Mouse (Mus musculus) ES-E14 (cell line): ENCODE data around the gene Adamts5. TPM values are rescaled to one million over a fixed set of nuclear protein-coding genes. Genes with fewer than 3 reads are reported as not detected.

ENCODE experiments used
- DNase-seq: peaks from one replicate; pipeline ENCODE4 v3.0.0-alpha.2; 2013; ENCODE audit warnings: low read depth, low spot score
- H3K27ac ChIP-seq: 2 replicates; pipeline ENCODE4 v1.5.1; 2012; ENCODE audit warnings: low read depth, mild to moderate bottlenecking, low read length, moderate library complexity, mixed read lengths; ENCODE audit not compliant: poor library complexity, insufficient read depth, severe bottlenecking
- H3K36me3 ChIP-seq: 2 replicates; pipeline ENCODE4 v1.6.1; 2012; ENCODE audit warnings: mild to moderate bottlenecking, low read length, moderate library complexity, mixed read lengths; ENCODE audit not compliant: control insufficient read depth, poor library complexity, insufficient read depth, severe bottlenecking
- H3K4me1 ChIP-seq, 2 experiments: fragments of 150-350 bp in 1 of 2; sonication (generic) in 1 of 2; 2 replicates each; pipeline ENCODE4 v1.6.1; 2012; ENCODE audit warnings: low read length in 2 of 2, mild to moderate bottlenecking in 1 of 2, mixed read lengths in 1 of 2; ENCODE audit not compliant: control insufficient read depth in 2 of 2, insufficient read depth in 2 of 2, poor library complexity in 1 of 2
- H3K4me3 ChIP-seq, 2 experiments: fragments of 150-350 bp in 1 of 2; sonication (generic) in 1 of 2; 2 replicates each; pipeline ENCODE4 v1.5.1; 2012; ENCODE audit warnings: low read length in 2 of 2, low read depth in 1 of 2, mild to moderate bottlenecking in 1 of 2, mixed read lengths in 1 of 2; ENCODE audit not compliant: insufficient read depth in 1 of 2, poor library complexity in 1 of 2, severe bottlenecking in 1 of 2
- H3K9ac ChIP-seq: 2 replicates; pipeline ENCODE4 v1.6.1; 2012; ENCODE audit warnings: low read depth, mild to moderate bottlenecking, low read length, mixed read lengths; ENCODE audit not compliant: poor library complexity, insufficient read depth, severe bottlenecking
- H3K9me3 ChIP-seq: fragments of 150-350 bp; sonication (generic); 2 replicates; pipeline ENCODE4 v1.6.1; 2012; ENCODE audit warnings: low read depth, mild to moderate bottlenecking, low read length; ENCODE audit not compliant: control insufficient read depth, insufficient read depth
- CHD2 ChIP-seq: IDR thresholded peaks from 2 replicates; pipeline ENCODE4 v1.6.1; 2014; ENCODE audit warnings: mild to moderate bottlenecking, low read depth, low read length, inconsistent platforms
- HCFC1 ChIP-seq: IDR thresholded peaks from 2 replicates; pipeline ENCODE4 v1.6.1; 2012; ENCODE audit warnings: low read length, inconsistent platforms, borderline replicate concordance; ENCODE audit not compliant: insufficient read depth
- MAFK ChIP-seq: IDR thresholded peaks from 2 replicates; pipeline ENCODE4 v1.6.1; 2014; ENCODE audit warnings: mild to moderate bottlenecking, low read depth, low read length, inconsistent platforms; ENCODE audit not compliant: insufficient read depth
- ZC3H11A ChIP-seq: IDR thresholded peaks from 2 replicates; pipeline ENCODE4 v1.6.1; 2012; ENCODE audit warnings: low read depth, mild to moderate bottlenecking, inconsistent platforms, low read length, borderline replicate concordance
- ZNF384 ChIP-seq: IDR thresholded peaks from 2 replicates; pipeline ENCODE4 v1.6.1; 2012; ENCODE audit warnings: low read depth, low read length, inconsistent platforms
- in situ Hi-C, 2 experiments: fragments of 600-800 bp; cut with MboI; formaldehyde crosslinking; loops; one replicate each; pipeline ENCODE4 v1.15.1; 2025; ENCODE audit warnings: low sequenced_read_pairs in 2 of 2, inconsistent platforms in 1 of 2; ENCODE audit not compliant: unreplicated experiment in 2 of 2
- total RNA-seq: library from RNA; depleted of rRNA; stranded (reverse); fragments of 300-350 nt; gene quantifications from 2 replicates; pipeline ENCODE4 v1.2.3, GENCODE M21; 2012

The Adamts5 gene
- total RNA-seq, 1 experiment = 1.9 TPM

GRCm38 (mm10) chr16:85879075-85879474 lies 22.6 kb downstream of the Adamts5 start:
- Histone ChIP-seq H3K4me1 (no peaks in the 10 kb centered on the region), H3K36me3 (no peaks in the 10 kb centered on the region), H3K4me3 (no peak overlapping the region), H3K27ac (no peak overlapping the region), H3K9me3 (no peaks in the 10 kb centered on the region), H3K9ac (no peak overlapping the region)
- TF ChIP-seq ZC3H11A = no peak
- TF ChIP-seq ZNF384 = no peak
- no peak for TF ChIP-seq MAFK
- no peak for TF ChIP-seq CHD2
- no peak for TF ChIP-seq HCFC1
- in situ Hi-C loops = no loop called here
- no peak for DNase-seq

GRCm38 (mm10) chr16:85874141-85874540 lies 27.5 kb downstream of the Adamts5 start:
- no peaks in the 10 kb centered on the region for H3K36me3 ChIP-seq
- no peak overlapping the region for H3K4me3 ChIP-seq
- H3K27ac ChIP-seq = no peak overlapping the region
- DNase-seq = no peak
- no peaks in the 10 kb centered on the region for H3K9me3 ChIP-seq
- in situ Hi-C loops = no loop called here
- no peaks in the 10 kb centered on the region for H3K4me1 ChIP-seq
- TF ChIP-seq MAFK (no peak), ZNF384 (no peak), ZC3H11A (no peak), CHD2 (no peak), HCFC1 (no peak)
- H3K9ac ChIP-seq = no peak overlapping the region

DNA sequence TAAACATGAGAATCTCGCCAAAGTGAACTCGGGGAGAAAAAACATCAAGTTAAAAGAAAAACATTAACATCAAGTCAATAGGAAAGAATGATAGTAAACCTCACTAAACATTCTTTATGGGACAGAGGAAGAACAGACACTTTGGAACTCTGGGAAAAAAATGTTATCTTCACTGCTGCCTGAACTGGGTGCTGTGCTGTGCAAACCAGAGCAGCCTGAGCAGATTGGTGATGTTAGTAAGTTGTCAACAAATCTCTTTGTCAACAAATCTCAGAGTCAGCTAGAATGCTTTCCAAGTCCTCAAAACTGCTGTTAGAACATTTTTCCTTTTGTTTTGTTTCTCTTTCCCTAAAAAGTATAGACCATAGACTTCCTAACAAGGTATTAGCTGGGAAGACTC lies 29.7 kb downstream of the Adamts5 start:
- TF ChIP-seq ZNF384 (no peak), MAFK (no peak), ZC3H11A (no peak), HCFC1 (no peak)
- H3K9ac ChIP-seq = no peak overlapping the region
- no peak overlapping the region for H3K4me3 ChIP-seq
- no peak for DNase-seq
- in situ Hi-C loops = no loop called here
- no peaks in the 10 kb centered on the region for H3K9me3 ChIP-seq
- H3K36me3 ChIP-seq = no peaks in the 10 kb centered on the region
- H3K4me1 ChIP-seq = no peaks in the 10 kb centered on the region
- no peak overlapping the region for H3K27ac ChIP-seq

- no peak overlapping the region for H3K4me3 ChIP-seq
- no peaks in the 10 kb centered on the region for H3K9me3 ChIP-seq
- DNase-seq = no peak
- no peak for TF ChIP-seq ZNF384
- TF ChIP-seq CHD2 = no peak
- no peak for TF ChIP-seq HCFC1
- no peak for TF ChIP-seq ZC3H11A
- no peak for TF ChIP-seq MAFK
- H3K9ac ChIP-seq = no peak overlapping the region
- no peak overlapping the region for H3K27ac ChIP-seq
- no peaks in the 10 kb centered on the region for H3K36me3 ChIP-seq
- no peaks in the 10 kb centered on the region for H3K4me1 ChIP-seq
- in situ Hi-C loops = no loop called here
Measured at GRCm38 (mm10) chr16:85871248-85871647, 30.4 kb downstream of the Adamts5 start.

- Histone ChIP-seq H3K9me3 (no peaks in the 10 kb centered on the region), H3K4me3 (no peak overlapping the region), H3K36me3 (no peaks in the 10 kb centered on the region), H3K4me1 (no peaks in the 10 kb centered on the region), H3K9ac (no peak overlapping the region), H3K27ac (no peak overlapping the region)
- no peak for DNase-seq
- TF ChIP-seq ZNF384 = no peak
- no peak for TF ChIP-seq HCFC1
- no peak for TF ChIP-seq MAFK
- in situ Hi-C loops = no loop called here
Measured at GRCm38 (mm10) chr16:85864691-85865389, 36.8 kb downstream of the Adamts5 start.
